Mouse (Mus musculus) liver, embryonic 12.5 days (tissue): ENCODE measurements around the gene St3gal6. TPM values are rescaled to one million over a fixed set of nuclear protein-coding genes. Genes with fewer than 3 reads are reported as not detected.

Experiments used
- ATAC-seq: fragments of 200-750 bp; cut with Nextera tagmentation; 2 replicates; pipeline ENCODE4 v1.8.0; 2017; ENCODE audit warnings: moderate number of reproducible peaks, mild to moderate bottlenecking, moderate library complexity
- H3K27ac ChIP-seq: fragments of 300-500 bp; sonication (generic); 2 replicates; pipeline ENCODE4 v1.5.1; 2016; ENCODE audit warnings: mild to moderate bottlenecking
- H3K27me3 ChIP-seq: fragments of 300-500 bp; sonication (generic); replicated peaks from 2 replicates; pipeline ENCODE4 v1.6.1; 2016; ENCODE audit warnings: mild to moderate bottlenecking, moderate library complexity
- H3K36me3 ChIP-seq: fragments of 300-500 bp; sonication (generic); 2 replicates; pipeline ENCODE4 v1.6.1; 2016; ENCODE audit warnings: mild to moderate bottlenecking, moderate library complexity
- H3K4me1 ChIP-seq: fragments of 300-500 bp; sonication (generic); 2 replicates; pipeline ENCODE4 v1.6.1; 2016
- H3K4me2 ChIP-seq: fragments of 300-500 bp; sonication (generic); 2 replicates; pipeline ENCODE4 v1.6.1; 2016; ENCODE audit warnings: mild to moderate bottlenecking, moderate library complexity
- H3K4me3 ChIP-seq: fragments of 300-500 bp; sonication (generic); 2 replicates; pipeline ENCODE4 v1.5.1; 2016; ENCODE audit warnings: mild to moderate bottlenecking, moderate library complexity
- H3K9ac ChIP-seq: fragments of 300-500 bp; sonication (generic); 2 replicates; pipeline ENCODE4 v1.6.1; 2016; ENCODE audit warnings: mild to moderate bottlenecking, moderate library complexity
- H3K9me3 ChIP-seq: fragments of 300-500 bp; sonication (generic); replicated peaks from 2 replicates; pipeline ENCODE4 v1.6.1; 2016; ENCODE audit warnings: mild to moderate bottlenecking, moderate library complexity
- WGBS: fragments of 180-500 bp; shearing (Covaris S2); methylation state at CpG from one replicate; pipeline ENCODE4 v1.1.7; 2016; ENCODE audit not compliant: insufficient replicate concordance; 5-methylcytosine and 5-hydroxymethylcytosine counted together
- polyA plus RNA-seq: library from polyadenylated mRNA; unstranded; fragments of >200 nt; fragmentation: Nextera tagmentation; extraction: Ambion mirVana; gene quantifications from 2 replicates; pipeline ENCODE4 v1.2.1, GENCODE M21; 2016

St3gal6 gene
- polyA plus RNA-seq, 1 experiment from 2014 or later, result 60.1 TPM

DNA sequence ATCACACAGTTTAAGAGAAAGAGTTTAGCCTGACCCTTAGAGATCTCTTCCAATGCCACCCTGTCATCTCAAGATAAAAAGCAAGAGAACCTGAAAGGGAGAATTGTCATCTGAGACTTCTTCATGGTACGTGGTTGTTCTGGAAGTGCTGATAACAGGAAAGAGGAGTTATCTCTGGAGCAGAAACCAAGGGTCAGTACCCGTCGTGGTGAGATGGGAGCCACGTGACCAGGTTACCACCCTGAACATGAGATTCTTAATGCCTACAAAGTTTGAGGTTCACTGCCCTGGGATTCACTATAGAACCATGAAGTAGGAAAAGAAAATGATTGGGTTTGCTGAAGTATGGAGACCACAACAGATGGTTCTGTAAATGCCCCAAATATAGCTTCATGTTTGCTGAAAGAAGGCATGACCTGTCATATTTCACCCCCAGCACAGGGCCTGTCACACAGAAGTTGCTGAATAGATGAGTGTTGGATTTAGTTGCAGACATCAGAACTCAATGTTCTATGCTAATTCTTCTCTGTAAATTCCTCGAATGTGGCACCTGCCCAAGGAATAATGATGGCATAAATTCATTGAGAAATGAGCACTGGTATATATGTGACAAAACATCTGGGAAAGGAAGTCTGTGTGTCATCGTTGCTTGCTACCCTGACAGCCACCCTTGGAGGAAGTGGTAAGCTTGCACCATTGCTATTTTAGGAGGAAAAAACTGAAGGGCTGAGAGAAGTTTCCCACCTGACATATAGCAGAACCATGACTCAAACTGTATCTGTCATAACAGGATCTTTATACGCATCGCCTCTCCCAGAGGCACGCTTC lies 25.9 kb downstream of the St3gal6 start:
- Histone ChIP-seq H3K9ac (peak overlapping the region; percentile 60), H3K4me1 (peaks cover 80% of the 10 kb centered on the region), H3K4me2 (peak overlapping the region; percentile 51), H3K4me3 (no peak overlapping the region), H3K27ac (peak overlapping the region; percentile 97), H3K36me3 (peaks cover 43% of the 10 kb centered on the region), H3K9me3 (no peaks in the 10 kb centered on the region), H3K27me3 (no peaks in the 10 kb centered on the region)
- WGBS, result 18% methylated on average over 9 of the region's 9 CpGs
- peak; percentile 94 for ATAC-seq

DNA sequence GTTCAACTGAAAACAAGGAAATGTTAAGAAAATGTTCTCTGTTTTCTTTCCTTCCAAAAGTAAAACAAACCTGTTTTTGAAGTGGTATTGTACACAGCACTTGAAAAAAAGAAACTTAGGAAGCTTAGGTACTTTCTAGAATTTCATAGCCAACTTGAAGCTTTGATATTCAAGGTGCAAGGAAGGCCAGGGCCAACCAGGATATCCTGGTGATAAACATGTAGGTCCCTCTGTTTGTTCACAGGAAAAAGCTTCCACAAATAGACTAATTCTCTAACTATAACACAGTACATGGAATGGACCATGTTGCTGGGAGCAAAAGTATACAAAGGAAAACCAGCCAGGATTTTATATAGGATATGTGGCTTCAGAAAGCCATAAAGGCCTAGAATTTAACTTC lies 27.3 kb downstream of the St3gal6 start:
- H3K4me1 ChIP-seq, result peaks cover 66% of the 10 kb centered on the region
- no peaks in the 10 kb centered on the region for H3K27me3 ChIP-seq
- no peak overlapping the region for H3K4me3 ChIP-seq
- ATAC-seq, result no peak
- H3K36me3 ChIP-seq, result peaks cover 50% of the 10 kb centered on the region
- peak overlapping the region; percentile 60 for H3K9ac ChIP-seq
- H3K9me3 ChIP-seq, result no peaks in the 10 kb centered on the region
- H3K27ac ChIP-seq, result peak overlapping the region; percentile 97
- peak overlapping the region; percentile 51; the same call in 1 of the 2 replicates for H3K4me2 ChIP-seq

DNA sequence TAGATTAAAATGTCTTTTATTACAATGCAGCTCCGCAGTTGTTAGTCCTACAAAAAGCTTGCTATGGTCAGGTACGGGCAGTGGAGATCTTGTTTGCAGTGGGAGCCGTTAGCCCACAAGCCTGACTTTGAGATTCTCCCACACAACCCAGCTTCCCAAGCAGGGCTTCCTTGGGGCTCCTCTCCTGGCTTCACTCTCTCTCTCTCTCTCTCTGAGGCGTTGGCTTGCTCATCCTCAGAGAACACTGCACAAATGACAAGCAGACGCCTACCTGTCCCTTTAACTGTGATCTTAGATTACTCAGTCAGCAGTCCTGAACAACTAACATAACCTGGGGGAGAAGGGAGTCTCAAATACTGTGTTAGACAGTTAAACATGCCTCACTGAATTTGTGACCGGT lies 36.2 kb downstream of the St3gal6 start:
- no peak for ATAC-seq
- 0 out of 2 replicates have a peak, but pooled peaks cover under 1% of the 10 kb centered on the region for H3K4me1 ChIP-seq
- no peak overlapping the region for H3K9ac ChIP-seq
- H3K4me3 ChIP-seq, result no peak overlapping the region
- no peaks in the 10 kb centered on the region for H3K27me3 ChIP-seq
- no peak overlapping the region for H3K4me2 ChIP-seq
- peaks cover 96% of the 10 kb centered on the region for H3K36me3 ChIP-seq
- H3K27ac ChIP-seq, result no peak overlapping the region
- WGBS, result 79% methylated on average over 6 of the region's 6 CpGs
- H3K9me3 ChIP-seq, result no peaks in the 10 kb centered on the region

DNA sequence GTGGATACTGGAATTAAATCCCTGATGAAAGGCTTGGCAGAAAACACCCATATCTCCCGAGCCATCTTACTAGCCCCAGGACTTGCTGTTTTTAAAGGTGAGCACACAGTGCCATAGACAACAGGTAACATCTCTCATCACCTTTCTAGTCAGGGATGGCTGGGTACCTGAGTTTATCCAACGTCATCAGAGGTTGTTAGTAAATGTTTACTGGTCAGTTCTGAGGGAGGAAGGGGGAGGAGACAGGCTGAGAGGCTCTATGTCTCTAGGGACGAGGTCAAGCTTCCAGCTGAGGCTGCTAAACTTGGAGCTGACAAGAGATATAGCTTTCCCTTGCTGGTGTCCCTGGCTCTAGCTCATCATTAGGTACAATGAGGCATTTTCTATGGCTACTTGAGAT lies 41.7 kb downstream of the St3gal6 start:
- 50% methylated on average over 3 of the region's 3 CpGs for WGBS
- no peak for ATAC-seq
- Histone ChIP-seq H3K9me3 (0 out of 2 replicates have a peak, but pooled peaks cover 6% of the 10 kb centered on the region), H3K4me1 (peaks cover 8% of the 10 kb centered on the region; the same call in 1 of the 2 replicates), H3K4me3 (no peak overlapping the region), H3K27ac (no peak overlapping the region), H3K27me3 (no peaks in the 10 kb centered on the region), H3K9ac (no peak overlapping the region), H3K36me3 (peaks cover 98% of the 10 kb centered on the region), H3K4me2 (no peak overlapping the region)

DNA sequence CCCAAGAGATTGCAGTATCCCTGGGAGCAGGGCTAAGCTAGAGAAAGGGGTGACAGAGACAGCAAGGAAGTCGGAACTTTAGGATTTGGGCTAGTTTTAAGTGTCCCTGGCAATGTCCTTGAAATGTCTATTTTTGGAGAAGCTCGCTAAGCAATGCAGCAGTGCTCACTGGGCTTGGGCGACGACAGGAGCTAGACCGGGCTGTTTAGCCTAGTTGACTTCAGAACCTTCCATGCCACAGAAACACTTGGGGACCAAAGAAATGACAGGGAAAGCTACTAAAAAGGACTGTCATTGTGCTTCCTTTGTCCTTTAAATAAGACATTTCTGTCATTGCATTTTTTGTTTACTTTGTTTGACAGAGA lies 42.2 kb downstream of the St3gal6 start:
- no peak overlapping the region for H3K27ac ChIP-seq
- no peak overlapping the region for H3K4me2 ChIP-seq
- peaks cover 8% of the 10 kb centered on the region; the same call in 1 of the 2 replicates for H3K4me1 ChIP-seq
- no peak overlapping the region for H3K4me3 ChIP-seq
- H3K9ac ChIP-seq, result no peak overlapping the region
- whole genome bisulfite sequencing, result 72% methylated on average over 5 of the region's 5 CpGs
- no peak for ATAC-seq
- peaks cover 98% of the 10 kb centered on the region for H3K36me3 ChIP-seq
- 0 out of 2 replicates have a peak, but pooled peaks cover 6% of the 10 kb centered on the region for H3K9me3 ChIP-seq
- no peaks in the 10 kb centered on the region for H3K27me3 ChIP-seq

DNA sequence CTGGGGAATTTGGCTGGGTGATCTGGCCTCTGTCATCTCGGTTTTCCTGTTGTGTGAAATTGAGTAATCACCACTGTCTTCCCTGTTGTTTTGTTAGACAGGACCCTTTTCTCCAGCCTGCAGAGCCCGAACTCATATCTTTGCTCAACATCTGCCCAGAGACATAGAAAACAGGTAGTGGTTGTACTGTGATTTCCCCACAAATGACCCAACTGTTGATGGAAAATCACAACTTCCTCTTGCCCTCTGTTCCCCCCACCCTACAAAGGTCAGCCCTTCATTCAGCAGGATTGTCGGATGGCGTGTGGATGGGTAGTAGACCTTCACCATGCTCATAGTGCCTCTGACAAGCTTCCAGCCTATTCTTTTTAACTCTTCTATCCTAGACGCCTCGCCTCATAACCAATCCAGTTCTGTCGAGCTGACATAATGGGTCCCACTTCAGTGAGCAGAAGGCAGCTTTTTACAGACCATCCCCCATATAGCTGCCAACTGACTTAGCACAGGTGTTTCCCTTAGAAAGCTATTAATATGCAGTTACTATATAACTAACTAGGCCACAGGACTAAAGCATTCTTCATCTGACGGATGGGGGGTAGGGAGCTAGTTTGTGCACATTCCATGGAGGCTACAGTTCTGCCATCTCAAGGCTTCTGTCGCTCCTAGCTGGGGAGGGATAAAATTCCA lies 42.7 kb downstream of the St3gal6 start:
- Histone ChIP-seq H3K27ac (no peak overlapping the region), H3K4me1 (peaks cover 11% of the 10 kb centered on the region), H3K4me2 (no peak overlapping the region), H3K9ac (no peak overlapping the region), H3K9me3 (0 out of 2 replicates have a peak, but pooled peaks cover 6% of the 10 kb centered on the region), H3K36me3 (peaks cover 96% of the 10 kb centered on the region), H3K27me3 (no peaks in the 10 kb centered on the region), H3K4me3 (no peak overlapping the region)
- 61% methylated on average over 9 of the region's 9 CpGs for WGBS
- peak; percentile 31; the same call in 1 of the 2 replicates for ATAC-seq

DNA sequence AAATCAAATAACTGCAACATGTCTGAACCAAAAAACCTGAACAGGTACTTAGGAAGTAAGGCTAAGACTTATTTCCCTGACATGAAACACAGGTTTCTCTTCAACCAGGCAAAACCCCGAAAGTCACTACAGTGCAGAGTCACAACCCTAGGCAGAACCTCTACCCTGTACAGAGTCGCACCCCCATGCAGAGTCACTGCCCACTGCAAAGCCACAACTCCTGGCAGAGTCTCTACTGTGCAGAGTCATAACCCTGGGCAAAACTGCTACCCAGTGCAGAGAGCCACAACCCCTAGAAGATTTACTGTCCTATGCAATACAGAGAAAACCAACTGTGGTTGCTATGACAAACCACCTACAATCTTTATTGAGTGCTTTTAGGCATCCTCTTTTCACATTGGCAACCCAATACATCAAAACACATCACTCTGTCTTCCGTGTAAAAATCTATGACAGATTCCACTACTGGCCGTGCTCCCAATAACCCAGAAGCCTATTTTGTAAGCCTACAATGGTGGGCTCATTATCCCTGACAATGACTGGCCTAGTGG lies 44.1 kb downstream of the St3gal6 start:
- Histone ChIP-seq H3K4me2 (no peak overlapping the region), H3K4me1 (peaks cover 20% of the 10 kb centered on the region), H3K27ac (no peak overlapping the region), H3K9me3 (0 out of 2 replicates have a peak, but pooled peaks cover 6% of the 10 kb centered on the region), H3K9ac (no peak overlapping the region), H3K4me3 (no peak overlapping the region), H3K36me3 (peaks cover 98% of the 10 kb centered on the region), H3K27me3 (no peaks in the 10 kb centered on the region)
- peak; percentile 37; the same call in 1 of the 2 replicates for ATAC-seq
- 72% methylated on average over 4 of the region's 4 CpGs for WGBS

DNA sequence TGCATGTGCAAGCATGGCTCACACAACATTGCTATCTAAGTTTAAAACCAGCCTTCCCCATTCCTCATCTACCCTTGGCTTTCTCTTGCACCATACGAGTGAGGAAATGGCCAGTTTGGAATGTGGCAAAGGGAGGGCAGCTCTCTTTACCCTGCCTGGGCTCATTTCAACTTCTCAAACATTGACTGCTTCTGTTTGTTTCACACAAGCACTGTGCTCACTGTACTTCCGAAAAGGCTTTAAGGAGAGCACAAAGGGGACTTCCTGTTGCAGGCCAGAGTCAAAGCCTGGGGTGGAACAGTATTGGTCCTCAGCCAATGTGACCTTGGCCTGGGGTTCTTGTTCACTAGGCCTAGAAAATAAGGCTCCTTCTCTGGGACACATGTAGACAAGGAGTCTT lies 47.7 kb downstream of the St3gal6 start:
- peaks cover 23% of the 10 kb centered on the region for H3K4me1 ChIP-seq
- peaks cover 98% of the 10 kb centered on the region for H3K36me3 ChIP-seq
- H3K9ac ChIP-seq, result no peak overlapping the region
- 0 out of 2 replicates have a peak, but pooled peaks cover 6% of the 10 kb centered on the region for H3K9me3 ChIP-seq
- H3K27me3 ChIP-seq, result no peaks in the 10 kb centered on the region
- ATAC-seq, result no peak; the same call in 1 of the 2 replicates
- WGBS, result 68% methylated on average over 2 of the region's 2 CpGs
- H3K27ac ChIP-seq, result peak overlapping the region; percentile 43
- H3K4me3 ChIP-seq, result no peak overlapping the region
- H3K4me2 ChIP-seq, result no peak overlapping the region

DNA sequence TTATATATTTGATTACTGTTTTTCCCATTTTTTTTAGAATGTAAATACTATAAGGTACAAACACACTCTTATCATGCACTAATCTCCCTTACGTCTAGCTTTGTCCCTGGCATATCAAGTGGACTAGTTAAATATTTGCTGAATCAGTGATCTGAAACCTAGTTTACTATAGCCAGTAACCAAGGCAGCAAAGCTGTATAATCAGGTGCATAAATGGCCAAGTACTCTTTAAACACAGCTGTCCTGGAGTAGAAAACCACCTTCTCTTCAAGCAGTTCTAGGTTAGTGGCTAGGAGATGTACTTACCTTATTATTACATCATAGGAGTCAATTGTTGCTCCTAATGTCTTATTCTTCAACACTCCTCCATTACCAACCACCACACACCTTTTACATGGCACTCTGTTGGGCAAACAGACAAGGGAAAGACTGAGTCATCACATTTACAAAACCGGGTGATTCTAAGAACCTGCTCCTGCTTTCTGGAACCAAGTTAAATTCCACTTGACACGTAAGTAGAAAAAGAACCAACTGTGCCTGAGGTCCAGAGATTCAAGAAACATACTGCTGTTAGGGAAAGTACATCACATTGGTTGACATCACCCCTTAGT lies 48.4 kb downstream of the St3gal6 start:
- no peaks in the 10 kb centered on the region for H3K27me3 ChIP-seq
- 70% methylated on average over 3 of the region's 3 CpGs for WGBS
- no peak for ATAC-seq

DNA sequence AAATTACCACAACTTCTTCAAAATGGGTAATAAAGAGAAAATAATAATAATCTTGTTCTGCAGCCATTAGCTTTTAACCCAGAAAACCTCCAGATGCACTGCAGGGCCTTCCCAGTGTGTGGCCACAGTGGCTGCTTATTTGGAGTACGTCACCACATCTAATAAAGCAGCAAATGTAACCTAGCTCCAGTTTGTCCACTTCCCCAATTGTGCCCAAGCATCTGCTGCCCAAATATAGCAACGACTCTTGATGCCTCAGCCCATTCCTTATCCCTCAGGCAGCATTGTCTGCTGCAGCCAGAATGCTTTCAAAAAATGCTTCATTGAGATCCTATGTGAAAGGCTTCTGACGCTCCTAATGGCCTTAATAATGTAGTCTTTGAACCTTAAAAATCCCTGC lies 49.2 kb downstream of the St3gal6 start:
- no peak overlapping the region for H3K4me2 ChIP-seq
- ATAC-seq, result no peak
- WGBS, result 67% methylated on average over 3 of the region's 3 CpGs

More for the DNA sequence above, 48.4 kb downstream of the St3gal6 start:
- H3K9ac ChIP-seq, result no peak overlapping the region
- H3K9me3 ChIP-seq, result 0 out of 2 replicates have a peak, but pooled peaks cover 6% of the 10 kb centered on the region
- H3K27ac ChIP-seq, result no peak overlapping the region
- peaks cover 98% of the 10 kb centered on the region for H3K36me3 ChIP-seq
- no peak overlapping the region for H3K4me2 ChIP-seq
- H3K4me1 ChIP-seq, result peaks cover 30% of the 10 kb centered on the region
- H3K4me3 ChIP-seq, result no peak overlapping the region

DNA sequence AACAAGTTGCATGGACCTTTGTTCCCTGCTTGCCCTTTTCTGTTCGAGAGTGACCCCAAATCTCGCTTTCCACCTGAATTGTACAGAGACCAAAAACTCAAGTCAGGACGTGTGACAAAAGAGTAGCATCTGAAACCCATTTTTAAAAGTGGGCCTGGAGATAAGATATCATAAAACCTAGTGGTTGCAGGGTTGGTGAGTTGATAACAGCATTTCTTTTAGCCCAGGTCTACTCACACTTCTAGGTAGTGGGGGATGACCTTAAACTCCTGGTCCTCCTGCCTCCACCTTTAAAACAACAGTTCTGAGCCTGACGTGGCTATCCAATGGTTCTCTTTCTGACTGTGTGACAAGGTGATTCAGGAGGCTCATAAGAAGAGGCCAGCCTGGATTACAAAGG lies 53.2 kb downstream of the St3gal6 start:
- 48% methylated on average over 4 of the region's 4 CpGs for WGBS
- peaks cover 95% of the 10 kb centered on the region for H3K36me3 ChIP-seq
- H3K4me3 ChIP-seq, result no peak overlapping the region
- H3K27me3 ChIP-seq, result no peaks in the 10 kb centered on the region
- H3K27ac ChIP-seq, result 0 out of 2 replicates have a peak overlapping the region, but pooled peaks have one; percentile 40
- ATAC-seq, result peak; percentile 34; the same call in 1 of the 2 replicates
- H3K4me2 ChIP-seq, result no peak overlapping the region
- 0 out of 2 replicates have a peak overlapping the region, but pooled peaks have one; percentile 3 for H3K9ac ChIP-seq
- H3K4me1 ChIP-seq, result peaks cover 32% of the 10 kb centered on the region
- no peaks in the 10 kb centered on the region for H3K9me3 ChIP-seq

More for the DNA sequence above, 49.2 kb downstream of the St3gal6 start:
- Histone ChIP-seq H3K9me3 (0 out of 2 replicates have a peak, but pooled peaks cover 6% of the 10 kb centered on the region), H3K36me3 (peaks cover 96% of the 10 kb centered on the region), H3K27me3 (no peaks in the 10 kb centered on the region), H3K4me3 (no peak overlapping the region), H3K27ac (no peak overlapping the region), H3K9ac (no peak overlapping the region), H3K4me1 (peaks cover 32% of the 10 kb centered on the region)
